Mouse (Mus musculus) testis, adult 2 months (tissue): ENCODE measurements around the gene Bdkrb2.

Experiments
- CTCF ChIP-seq: fragments of 200-500 bp; IDR thresholded peaks from 2 replicates; pipeline ENCODE4 v1.5.1; 2012; ENCODE audit warnings: low read depth, mild to moderate bottlenecking, inconsistent platforms, low read length, moderate library complexity; ENCODE audit not compliant: control insufficient read depth, insufficient read depth, insufficient replicate concordance
- POLR2A ChIP-seq: fragments of 200-500 bp; IDR thresholded peaks from 2 replicates; pipeline ENCODE4 v1.6.1; 2012; ENCODE audit warnings: low read depth, mild to moderate bottlenecking, inconsistent platforms, low read length, moderate library complexity; ENCODE audit not compliant: control insufficient read depth

DNA sequence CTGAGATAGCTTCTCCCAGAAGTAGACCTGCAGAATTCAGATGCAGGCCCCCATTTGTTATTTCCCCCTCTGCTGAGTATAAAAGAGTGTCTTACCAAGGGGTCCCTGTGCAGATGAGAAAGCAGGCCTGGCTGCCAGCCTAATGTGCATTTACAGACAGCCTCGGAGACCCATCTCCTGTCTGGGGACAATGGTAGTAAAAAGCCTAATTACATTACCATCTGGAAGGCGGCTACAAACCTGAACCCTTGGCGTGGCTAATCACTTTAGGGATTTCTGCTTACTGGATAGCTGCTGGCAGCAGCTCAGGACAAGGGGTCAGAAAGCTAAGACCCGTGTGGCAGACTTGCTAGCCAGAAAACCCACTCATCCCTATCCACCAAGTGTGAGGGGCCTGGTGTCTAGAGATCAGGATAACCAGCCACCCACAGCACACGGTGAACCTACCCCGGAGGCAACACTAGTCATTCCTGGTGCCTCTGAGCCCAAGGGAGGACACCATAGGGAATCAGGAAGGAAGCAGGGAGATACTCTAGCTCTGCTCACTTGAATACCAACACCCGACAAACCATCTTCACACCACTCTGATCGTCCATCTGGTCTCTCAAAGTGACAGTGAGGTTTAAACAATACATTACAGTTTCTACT, 31.2 kb upstream of the Bdkrb2 start:
- TF ChIP-seq CTCF (no peak), POLR2A (no peak)
